Mouse (Mus musculus): ENCODE results near the gene Med7. TPM values are rescaled to one million over a fixed set of nuclear protein-coding genes. Genes with fewer than 3 reads are reported as not detected.
"Not testable (repeated sequence)": the region's sequence is repeated elsewhere in the genome, so short reads cannot be mapped to it uniquely, and the experiment has no call there.

Gene Med7
- total RNA-seq, 2 experiments from 2014 or later: 30.2 to 36.5 TPM

- intact Hi-C loops (cut with DNase I): no loop called here
These were observed 17.9 kb upstream of the Med7 start for GRCm38 (mm10) chr11:46418860-46419259.

GRCm38 (mm10) chr11:46421086-46421888 is 15.4 kb upstream of the Med7 start:
- intact Hi-C loops (cut with DNase I): no loop called here
- DNase-seq (ENCODE audit: low spot score in 2 of 2): no peak

More at GRCm38 (mm10) chr11:46418860-46419259, 17.9 kb upstream of the Med7 start:
- DNase-seq (ENCODE audit: low spot score in 2 of 2): no peak

DNA sequence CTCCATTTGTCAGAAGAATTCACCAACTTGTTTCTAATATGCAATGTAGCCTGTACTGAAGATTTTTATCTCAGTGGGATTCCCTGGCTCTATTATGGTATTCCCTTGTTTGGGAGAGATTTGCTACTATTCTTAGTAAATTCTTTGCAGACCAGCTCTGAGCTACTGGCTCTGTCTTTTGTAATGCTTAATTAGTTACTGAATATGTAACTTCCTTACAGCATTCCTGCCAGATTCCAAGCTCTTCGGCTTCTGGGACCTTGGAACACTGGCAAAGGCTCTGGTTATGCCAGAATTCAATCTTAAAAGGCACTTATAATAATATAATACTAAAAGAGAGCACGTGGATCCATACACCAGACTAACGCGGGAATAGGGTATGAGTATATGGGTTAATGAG is 8.6 kb upstream of the Med7 start:
- intact Hi-C loops (cut with DNase I); DNase-seq (ENCODE audit: low spot score in 2 of 2): not testable (repeated sequence)

DNA sequence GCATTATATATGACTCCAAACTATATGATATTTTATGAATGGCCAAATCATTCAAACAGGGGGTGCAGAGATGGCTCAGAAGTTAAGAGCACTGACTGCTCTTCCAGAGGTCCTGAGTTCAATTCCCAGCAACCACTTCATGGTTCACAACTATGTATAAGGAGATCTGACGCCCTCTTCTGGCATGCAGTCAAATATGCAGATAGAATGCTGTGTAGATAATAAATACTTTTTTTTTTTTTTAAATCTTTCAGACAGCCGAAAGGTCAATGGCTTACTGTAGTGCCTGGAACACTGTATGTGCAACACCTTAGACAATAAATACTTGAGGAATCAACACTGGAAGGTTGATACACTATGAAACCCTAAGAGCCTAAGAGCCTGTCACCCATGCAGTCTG is 6.6 kb upstream of the Med7 start:
- intact Hi-C loops (cut with DNase I): loop anchor here (5.0 kb wide), 2 partner anchors 118 to 163 kb away; partner anchors contain the start of gene Cyfip2

DNA sequence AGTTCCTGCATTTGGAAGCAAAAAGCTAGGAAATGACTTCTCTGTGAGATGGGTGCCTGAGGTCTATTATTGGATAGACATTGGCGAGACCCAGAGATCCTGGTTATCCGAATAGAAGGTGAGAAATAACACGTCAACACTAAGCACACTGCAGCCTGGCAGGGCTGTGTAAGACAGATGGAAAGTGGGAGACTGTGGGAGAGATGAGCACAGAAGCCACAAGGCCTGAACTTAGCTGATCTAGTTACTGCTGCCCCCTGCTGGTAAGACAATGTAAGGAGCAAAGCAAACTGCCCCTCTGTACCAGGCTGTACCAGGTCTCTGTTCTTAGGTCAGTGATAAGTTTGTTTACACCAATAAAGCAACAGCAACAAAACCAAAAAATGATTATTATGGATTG is 5.6 kb upstream of the Med7 start:
- DNase-seq (ENCODE audit: low spot score in 2 of 2): peak; percentile 85 to 88
- intact Hi-C loops (cut with DNase I): loop anchor here (5.0 kb wide), 2 partner anchors 119 to 164 kb away; partner anchors contain the start of gene Cyfip2

More for the DNA sequence above, 6.6 kb upstream of the Med7 start:
- no peak for DNase-seq (ENCODE audit: low spot score in 2 of 2)

- intact Hi-C loops (cut with DNase I): loop anchor here (5.0 kb wide), 1 partner anchor 197 kb away; no protein-coding TSS in a partner anchor
- no peak for DNase-seq (ENCODE audit: low spot score in 2 of 2)
These were observed 1.4 kb upstream of the Med7 start for GRCm38 (mm10) chr11:46435363-46435762.

GRCm38 (mm10) chr11:46437459-46438000 is 805 bp downstream of the Med7 start:
- no peak for DNase-seq (ENCODE audit: low spot score in 2 of 2)
- intact Hi-C loops (cut with DNase I): loop anchor here (5.0 kb wide), 1 partner anchor 195 kb away; no protein-coding TSS in a partner anchor

DNA sequence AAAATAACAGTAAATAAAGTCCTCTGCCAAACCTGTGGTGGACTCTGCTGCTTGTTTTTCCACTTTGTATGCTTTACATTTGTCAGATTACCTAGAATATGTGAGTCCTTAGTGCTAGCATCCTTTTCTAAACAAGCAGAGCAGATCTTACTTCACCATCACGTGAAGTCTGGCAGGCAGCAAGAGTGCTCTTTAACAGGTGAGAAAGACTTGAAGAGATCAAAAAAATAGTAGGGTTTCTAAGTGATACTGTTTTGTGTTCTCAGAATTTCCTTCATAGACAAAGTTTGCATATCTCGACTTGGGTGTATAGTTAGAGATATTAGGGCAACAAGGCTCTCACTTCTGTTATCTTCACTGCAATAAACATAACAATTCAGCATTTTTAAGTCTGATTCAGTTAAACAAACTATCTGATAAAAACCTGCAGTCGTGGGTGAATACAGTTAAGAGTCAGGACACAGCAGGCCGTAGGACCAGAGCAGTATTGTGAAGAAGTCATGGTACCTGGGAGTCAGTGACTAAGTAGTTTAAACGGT is 2.3 kb downstream of the Med7 start:
- no peak for DNase-seq (ENCODE audit: low spot score in 2 of 2)
- intact Hi-C loops (cut with DNase I): loop anchor here (5.0 kb wide), 1 partner anchor 193 kb away; no protein-coding TSS in a partner anchor

DNA sequence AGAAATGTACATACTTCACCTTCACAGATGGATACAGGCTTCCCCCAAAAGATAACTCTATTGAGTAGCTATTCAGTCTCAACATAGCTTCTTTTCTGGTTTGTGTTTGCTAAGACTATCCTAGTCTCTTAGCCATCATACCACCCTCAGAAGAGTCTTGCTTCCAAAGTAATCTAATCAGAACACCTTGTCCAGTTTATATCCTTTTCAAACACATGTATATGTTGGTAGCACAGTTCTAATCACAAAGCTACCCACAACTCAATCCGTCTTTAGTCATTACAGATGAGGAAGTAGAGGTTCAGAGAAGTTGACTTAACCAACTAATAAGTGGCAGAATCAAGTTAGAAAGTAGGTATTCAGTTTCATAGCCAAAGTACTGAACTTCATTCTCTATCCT is 5.0 kb downstream of the Med7 start:
- intact Hi-C loops (cut with DNase I): no loop called here
- no peak for DNase-seq (ENCODE audit: low spot score in 2 of 2)

GRCm38 (mm10) chr11:46443152-46443551 is 6.4 kb downstream of the Med7 start:
- no peak for DNase-seq (ENCODE audit: low spot score in 2 of 2)
- intact Hi-C loops (cut with DNase I): no loop called here

GRCm38 (mm10) chr11:46443979-46444378 is 7.3 kb downstream of the Med7 start:
- intact Hi-C loops (cut with DNase I): loop anchor here (2.0 kb wide), 1 partner anchor 289 kb away; no protein-coding TSS in a partner anchor

GRCm38 (mm10) chr11:46446150-46446549 is 9.4 kb downstream of the Med7 start:
- intact Hi-C loops (cut with DNase I): no loop called here
- no peak for DNase-seq (ENCODE audit: low spot score in 2 of 2)

More at GRCm38 (mm10) chr11:46443979-46444378, 7.3 kb downstream of the Med7 start:
- no peak for DNase-seq (ENCODE audit: low spot score in 2 of 2)

DNA sequence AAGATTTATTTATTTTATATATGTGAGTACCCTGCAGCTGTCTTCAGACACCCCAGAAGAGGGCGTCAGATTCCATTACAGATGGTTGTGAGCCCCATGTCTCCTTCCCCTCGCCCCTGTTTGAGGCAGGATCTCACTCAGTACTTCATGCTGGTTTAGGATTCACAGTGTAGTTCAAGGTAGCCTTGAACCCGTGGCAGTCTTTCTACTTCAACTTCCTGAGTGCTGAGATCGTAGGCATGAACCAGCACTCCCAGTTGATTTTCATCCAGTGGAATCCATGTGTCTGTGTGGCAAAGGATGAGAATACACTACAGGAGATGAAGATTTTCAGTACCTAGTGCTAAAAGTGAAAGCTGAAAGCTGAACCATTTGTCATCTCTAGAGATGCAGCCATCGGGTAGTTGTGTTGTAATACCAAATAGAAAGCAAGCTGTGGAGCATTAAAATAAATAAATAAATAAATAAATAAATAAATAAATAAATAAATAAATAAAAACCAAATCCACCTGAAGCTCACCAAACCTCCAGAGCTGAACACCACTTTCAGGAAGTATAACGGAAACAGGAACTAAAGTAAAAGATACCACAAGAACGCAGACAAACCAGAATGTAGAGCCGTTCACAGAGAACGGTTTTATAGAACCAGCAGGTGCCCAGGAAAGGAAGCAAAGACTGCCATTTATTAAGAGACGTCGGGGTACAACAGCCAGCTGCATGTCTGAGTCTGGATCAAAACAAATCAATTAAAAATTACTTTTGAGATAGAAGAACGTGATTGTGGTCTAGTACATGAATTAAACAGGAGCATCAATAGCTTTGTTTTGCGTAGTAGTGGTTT is 11.1 kb downstream of the Med7 start:
- no peak for DNase-seq (ENCODE audit: low spot score in 2 of 2)
- intact Hi-C loops (cut with DNase I): no loop called here

GRCm38 (mm10) chr11:46449461-46450080 is 12.8 kb downstream of the Med7 start:
- intact Hi-C loops (cut with DNase I): no loop called here
- no peak for DNase-seq (ENCODE audit: low spot score in 2 of 2)

DNA sequence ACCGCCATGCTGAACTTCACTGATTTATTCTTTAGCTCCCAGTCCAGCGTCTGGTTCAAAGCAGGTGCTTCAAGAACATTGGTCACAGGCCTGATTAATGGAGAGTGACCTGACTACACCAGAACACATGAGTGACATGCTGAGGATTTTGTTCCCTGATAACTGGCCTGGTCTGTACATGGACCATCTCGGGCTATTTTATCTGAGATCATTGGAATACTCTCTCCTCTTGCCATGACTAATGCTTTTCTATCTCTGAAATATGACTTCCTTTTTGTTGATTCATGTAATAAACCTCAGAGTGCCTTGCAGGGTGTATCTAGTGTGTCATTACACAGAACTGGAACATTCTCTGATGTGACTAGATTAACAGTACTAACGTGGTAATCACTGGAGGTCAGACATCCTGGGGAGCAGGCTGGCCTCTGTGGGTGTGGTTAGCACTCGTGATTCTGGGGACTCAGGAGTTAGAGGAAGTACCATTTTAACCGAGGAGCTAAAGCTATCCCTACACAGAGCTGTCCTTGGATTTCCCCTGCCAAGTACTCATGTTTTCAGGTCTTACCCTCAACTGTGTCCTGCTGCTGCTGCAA is 17.8 kb downstream of the Med7 start, which contains the start of gene Havcr2:
Havcr2 (plus strand) TSS at position 483 of the 593 bp plus-strand sequence.
- intact Hi-C loops (cut with DNase I): no loop called here
- DNase-seq (ENCODE audit: low spot score in 2 of 2): no peak

GRCm38 (mm10) chr11:46459960-46460359 is 23.2 kb downstream of the Med7 start:
- intact Hi-C loops (cut with DNase I): no loop called here
- DNase-seq (ENCODE audit: low spot score in 2 of 2): no peak

- no peak for DNase-seq (ENCODE audit: low spot score in 2 of 2)
- intact Hi-C loops (cut with DNase I): no loop called here
These were observed 24.6 kb downstream of the Med7 start for GRCm38 (mm10) chr11:46461362-46461761.

- DNase-seq (ENCODE audit: low spot score in 2 of 2): no peak
- intact Hi-C loops (cut with DNase I): no loop called here
These were observed 25.2 kb downstream of the Med7 start for GRCm38 (mm10) chr11:46461931-46462330.

DNA sequence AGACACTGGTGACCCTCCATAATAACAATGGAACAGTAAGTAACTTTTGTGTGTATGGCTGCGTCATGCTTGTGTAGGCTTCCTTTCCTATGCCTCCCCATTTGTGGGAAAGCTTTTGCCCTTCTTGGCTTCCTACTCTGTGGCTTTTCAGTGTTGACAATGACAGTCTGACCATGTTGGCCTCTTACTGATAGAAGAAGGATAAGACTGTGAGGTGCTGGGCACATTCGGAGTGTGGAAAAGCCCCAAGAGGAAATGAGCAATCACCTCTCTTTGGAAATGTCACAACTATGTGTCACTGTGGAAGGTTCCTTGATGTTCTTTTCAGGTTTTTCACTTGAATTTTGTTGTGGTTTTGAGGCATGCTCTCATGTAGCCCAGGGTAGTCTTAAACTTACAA is 30.2 kb downstream of the Med7 start:
- intact Hi-C loops (cut with DNase I): no loop called here
- no peak for DNase-seq (ENCODE audit: low spot score in 2 of 2)
